Mouse (Mus musculus): ENCODE measurements at regions not wholly inside any gene's neighbourhood (a gene's known extent, or its start where the extent isn't known, plus 50 kb on each side); places are given as distances from the start of the nearest gene placed in this dataset.

DNA sequence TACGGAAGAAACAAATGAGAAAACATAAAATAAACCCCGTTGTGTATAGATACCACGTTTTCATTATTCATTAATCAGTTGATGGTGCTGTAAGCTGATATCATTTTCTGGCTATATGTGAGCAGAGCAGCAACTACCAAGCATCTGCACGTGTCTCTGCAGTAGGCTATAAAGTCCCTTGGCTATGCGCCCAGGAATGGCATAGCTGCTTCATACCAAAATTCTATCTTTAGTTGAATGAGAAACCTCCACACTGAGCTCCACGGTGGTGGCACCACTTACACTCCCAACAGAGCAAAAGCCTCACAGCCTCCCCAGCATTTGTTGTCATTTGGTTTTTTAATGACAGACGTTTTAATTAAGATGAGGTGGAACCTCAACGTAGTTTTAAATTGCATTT, 944.4 kb downstream of the Ttll7 start:
- TF ChIP-seq EP300 (IDR thresholded peaks at IDR 0.05; ENCODE audit: low read depth) (no peak), CTCF (IDR thresholded peaks at IDR 0.05; ENCODE audit: low read depth) (no peak)

All from heart, postnatal 0 days (tissue).